Mouse (Mus musculus) CH12.LX (cell line): ENCODE results near the gene Rexo2. TPM values are rescaled to one million over a fixed set of nuclear protein-coding genes. Genes with fewer than 3 reads are reported as not detected.

Experiments used
- DNase-seq: peaks from one replicate; pipeline ENCODE4 v3.0.0-alpha.2; 2013; ENCODE audit errors: extremely low read depth
- H3K27ac ChIP-seq: 2 replicates; pipeline ENCODE4 v1.5.1; 2012; ENCODE audit warnings: low read depth, mild to moderate bottlenecking, control low read depth, moderate library complexity; ENCODE audit not compliant: insufficient read depth
- H3K27me3 ChIP-seq: replicated peaks from 2 replicates; pipeline ENCODE3; 2012; ENCODE audit warnings: inconsistent platforms
- H3K36me3 ChIP-seq, 2 experiments: replicated peaks in 1 of 2; 2 replicates each; pipeline versions ENCODE3 to v1.6.1; 2012; ENCODE audit warnings: inconsistent platforms in 1 of 2, low read length in 1 of 2, mild to moderate bottlenecking in 1 of 2, mixed read lengths in 1 of 2, moderate library complexity in 1 of 2; ENCODE audit not compliant: control insufficient read depth in 1 of 2, insufficient read depth in 1 of 2
- H3K4me1 ChIP-seq, 2 experiments: 2 replicates each; pipeline ENCODE4 v1.6.1; 2012; ENCODE audit warnings: inconsistent platforms in 1 of 2, moderate library complexity in 1 of 2; ENCODE audit not compliant: insufficient read depth in 2 of 2, control insufficient read depth in 1 of 2
- H3K4me2 ChIP-seq: 2 replicates; pipeline ENCODE4 v1.6.1; 2012; ENCODE audit warnings: low read depth, mild to moderate bottlenecking, control low read depth; ENCODE audit not compliant: poor library complexity, insufficient read depth, severe bottlenecking
- H3K4me3 ChIP-seq, 3 experiments: fragments of 150-350 bp in 1 of 3; sonication (generic) in 1 of 3; replicated peaks in 1 of 3; 2 replicates each; pipeline versions ENCODE3 to v1.5.1; 2011 to 2012; ENCODE audit warnings: low read depth in 2 of 3, low read length in 2 of 3, mild to moderate bottlenecking in 2 of 3, moderate library complexity in 2 of 3, control low read depth in 1 of 3, improper control_type of control experiment in 1 of 3, inconsistent platforms in 1 of 3, mixed read lengths in 1 of 3; ENCODE audit not compliant: poor library complexity in 1 of 3
- H3K79me2 ChIP-seq: replicated peaks from 2 replicates; pipeline ENCODE4 v1.6.1; 2012; ENCODE audit warnings: mild to moderate bottlenecking, moderate library complexity; ENCODE audit not compliant: control insufficient read depth, poor library complexity, insufficient read depth, severe bottlenecking; ENCODE audit errors: extremely low read depth
- H3K9ac ChIP-seq: 2 replicates; pipeline ENCODE4 v1.6.1; 2012; ENCODE audit warnings: low read depth, mild to moderate bottlenecking, control low read depth, moderate library complexity; ENCODE audit not compliant: insufficient read depth
- H3K9me3 ChIP-seq: replicated peaks from 2 replicates; pipeline ENCODE3; 2012; ENCODE audit warnings: low read length, inconsistent platforms, mixed read lengths
- CHD1 ChIP-seq: IDR thresholded peaks from 2 replicates; pipeline ENCODE4 v1.6.1; 2012; ENCODE audit warnings: low read depth, low read length, improper control_type of control experiment, inconsistent platforms
- CHD2 ChIP-seq: IDR thresholded peaks from 2 replicates; pipeline ENCODE4 v1.6.1; 2011; ENCODE audit warnings: low read length, improper control_type of control experiment
- CTCF ChIP-seq, 2 experiments: IDR thresholded peaks in 1 of 2; conservative IDR thresholded peaks in 1 of 2; 2 replicates each; pipeline ENCODE4 v1.5.1; 2011 to 2012; ENCODE audit warnings: low read depth in 2 of 2, low read length in 2 of 2, improper control_type of control experiment in 1 of 2, inconsistent platforms in 1 of 2, mild to moderate bottlenecking in 1 of 2, moderate library complexity in 1 of 2
- EP300 ChIP-seq: IDR thresholded peaks from 2 replicates; pipeline ENCODE4 v1.6.1; 2011; ENCODE audit warnings: low read length, improper control_type of control experiment
- ETS1 ChIP-seq: conservative IDR thresholded peaks from 2 replicates; pipeline ENCODE4 v1.6.1; 2012; ENCODE audit warnings: low read depth, mild to moderate bottlenecking, inconsistent platforms, low read length, improper control_type of control experiment, moderate library complexity
- HCFC1 ChIP-seq: IDR thresholded peaks from 2 replicates; pipeline ENCODE4 v1.6.1; 2012; ENCODE audit warnings: low read depth, mild to moderate bottlenecking, inconsistent platforms, low read length, improper control_type of control experiment
- IRF4 ChIP-seq: IDR thresholded peaks from 2 replicates; pipeline ENCODE4 v1.6.1; 2014; ENCODE audit warnings: low read depth, mild to moderate bottlenecking, inconsistent platforms, low read length, improper control_type of control experiment
- JUN ChIP-seq: IDR thresholded peaks from 2 replicates; pipeline ENCODE4 v1.6.1; 2011; ENCODE audit warnings: low read depth, mild to moderate bottlenecking, low read length, improper control_type of control experiment, moderate library complexity; ENCODE audit not compliant: insufficient read depth
- JUND ChIP-seq: conservative IDR thresholded peaks from 2 replicates; pipeline ENCODE4 v1.6.1; 2011; ENCODE audit warnings: low read depth, low read length, improper control_type of control experiment
- MAFK ChIP-seq: IDR thresholded peaks from 2 replicates; pipeline ENCODE4 v1.6.1; 2011; ENCODE audit warnings: low read length, improper control_type of control experiment; ENCODE audit not compliant: insufficient replicate concordance
- MAX ChIP-seq: IDR thresholded peaks from 2 replicates; pipeline ENCODE4 v1.6.1; 2011; ENCODE audit warnings: low read length, improper control_type of control experiment
- MEF2A ChIP-seq: IDR thresholded peaks from 2 replicates; pipeline ENCODE4 v1.6.1; 2014; ENCODE audit warnings: low read depth, mild to moderate bottlenecking, inconsistent platforms, low read length, improper control_type of control experiment, borderline replicate concordance
- MXI1 ChIP-seq: IDR thresholded peaks from 2 replicates; pipeline ENCODE4 v1.6.1; 2011; ENCODE audit warnings: mild to moderate bottlenecking, low read depth, low read length, improper control_type of control experiment
- MYC ChIP-seq: IDR thresholded peaks from 2 replicates; pipeline ENCODE4 v1.6.1; 2011; ENCODE audit warnings: low read depth, mild to moderate bottlenecking, improper control_type of control experiment, low read length
- NELFE ChIP-seq: IDR thresholded peaks from 2 replicates; pipeline ENCODE4 v1.6.1; 2011; ENCODE audit warnings: low read depth, low read length, improper control_type of control experiment
- NRF1 ChIP-seq: IDR thresholded peaks from 2 replicates; pipeline ENCODE4 v1.6.1; 2014; ENCODE audit warnings: low read depth, mild to moderate bottlenecking, inconsistent platforms, low read length, improper control_type of control experiment, moderate library complexity
- POLR2A ChIP-seq: IDR thresholded peaks from 2 replicates; pipeline ENCODE4 v1.6.1; 2011; ENCODE audit warnings: low read depth, mild to moderate bottlenecking, improper control_type of control experiment, low read length
- RAD21 ChIP-seq: IDR thresholded peaks from 2 replicates; pipeline ENCODE4 v1.6.1; 2011; ENCODE audit warnings: low read depth, mild to moderate bottlenecking, low read length, improper control_type of control experiment, moderate library complexity
- SIN3A ChIP-seq: IDR thresholded peaks from 2 replicates; pipeline ENCODE4 v1.6.1; 2012; ENCODE audit warnings: low read length, improper control_type of control experiment, inconsistent platforms
- SMC3 ChIP-seq: IDR thresholded peaks from 2 replicates; pipeline ENCODE4 v1.6.1; 2011; ENCODE audit warnings: low read depth, low read length, improper control_type of control experiment
- TCF12 ChIP-seq: IDR thresholded peaks from 2 replicates; pipeline ENCODE4 v1.6.1; 2014; ENCODE audit warnings: low read depth, mild to moderate bottlenecking, inconsistent platforms, low read length, improper control_type of control experiment
- UBTF ChIP-seq: IDR thresholded peaks from 2 replicates; pipeline ENCODE4 v1.6.1; 2012; ENCODE audit warnings: low read depth, mild to moderate bottlenecking, inconsistent platforms, low read length, improper control_type of control experiment, moderate library complexity
- USF2 ChIP-seq: conservative IDR thresholded peaks from 2 replicates; pipeline ENCODE4 v1.6.1; 2011; ENCODE audit warnings: low read depth, low read length, improper control_type of control experiment
- ZC3H11A ChIP-seq: IDR thresholded peaks from 2 replicates; pipeline ENCODE4 v1.6.1; 2012; ENCODE audit warnings: low read depth, mild to moderate bottlenecking, inconsistent platforms, low read length, improper control_type of control experiment
- ZMIZ1 ChIP-seq: IDR thresholded peaks from 2 replicates; pipeline ENCODE4 v1.6.1; 2012; ENCODE audit warnings: low read depth, mild to moderate bottlenecking, inconsistent platforms, low read length, improper control_type of control experiment
- ZNF384 ChIP-seq: IDR thresholded peaks from 2 replicates; pipeline ENCODE4 v1.6.1; 2012; ENCODE audit warnings: low read depth, low read length, improper control_type of control experiment, inconsistent platforms
- dilution Hi-C: fragments of 300-500 bp; cut with MboI; formaldehyde crosslinking; loops from 2 replicates; pipeline ENCODE4 v1.14.3; 2020; ENCODE audit warnings: low sequenced_read_pairs; ENCODE audit not compliant: extremely low pct_unique_long_range_greater_than_20kb, extremely low pct_ligation_motif_present
- in situ Hi-C: fragments of 300-500 bp; cut with MboI; formaldehyde crosslinking; loops from 3 replicates; pipeline ENCODE4 v1.14.3; 2019; ENCODE audit warnings: low sequenced_read_pairs, low pct_ligation_motif_present, low pct_unique_long_range_greater_than_20kb, mixed read lengths
- polyA plus RNA-seq: library from polyadenylated mRNA; unstranded; fragments of >175 nt; gene quantifications from 2 replicates; pipeline ENCODE4 v1.2.1, GENCODE M21; 2012; ENCODE audit warnings: low read depth; ENCODE audit not compliant: insufficient read length
- total RNA-seq, 2 experiments: library from RNA; depleted of rRNA; stranded (reverse); fragments of 300-350 nt in 1 of 2; fragments of >200 nt in 1 of 2; gene quantifications; 2 replicates each; pipeline ENCODE4 v1.2.3; 2012 to 2014

The Rexo2 gene
- total and polyA plus RNA-seq, 3 experiments, result 108 to 296 (median 120) TPM

DNA sequence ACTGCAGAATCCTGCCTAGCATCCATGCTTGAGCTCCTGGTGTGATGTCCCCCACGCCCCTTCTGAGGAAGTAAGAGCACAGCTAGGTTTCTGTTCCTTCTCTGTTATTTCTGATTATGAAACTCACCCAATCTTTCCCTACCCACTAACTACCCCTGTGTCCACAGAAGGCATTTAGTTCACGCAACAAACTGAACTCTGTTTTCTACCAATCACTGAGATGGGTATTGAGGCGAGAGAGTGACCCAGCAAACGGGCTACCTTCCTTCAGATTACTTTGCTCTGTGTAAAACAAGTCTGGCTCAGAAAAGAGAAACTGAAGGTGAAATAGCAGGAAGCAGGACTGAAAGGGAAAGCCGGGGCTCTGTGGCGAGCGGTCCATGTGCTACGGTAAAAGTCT lies 58.0 kb downstream of the Rexo2 start (continued):
- peak; percentile 63; the same call in 1 of the 2 replicates for TF ChIP-seq SIN3A
- TF ChIP-seq USF2, result no peak
- no peak for TF ChIP-seq ZNF384
- TF ChIP-seq ETS1, result peak; percentile 59
- peak; percentile 63 for TF ChIP-seq TCF12
- TF ChIP-seq UBTF, result no peak
- no peak for TF ChIP-seq CHD2
- TF ChIP-seq MAX, result no peak; the same call in 1 of the 2 replicates
- no peak; the same call in 1 of the 2 replicates for TF ChIP-seq MEF2A
- TF ChIP-seq NRF1, result no peak
- TF ChIP-seq NELFE, result no peak

DNA sequence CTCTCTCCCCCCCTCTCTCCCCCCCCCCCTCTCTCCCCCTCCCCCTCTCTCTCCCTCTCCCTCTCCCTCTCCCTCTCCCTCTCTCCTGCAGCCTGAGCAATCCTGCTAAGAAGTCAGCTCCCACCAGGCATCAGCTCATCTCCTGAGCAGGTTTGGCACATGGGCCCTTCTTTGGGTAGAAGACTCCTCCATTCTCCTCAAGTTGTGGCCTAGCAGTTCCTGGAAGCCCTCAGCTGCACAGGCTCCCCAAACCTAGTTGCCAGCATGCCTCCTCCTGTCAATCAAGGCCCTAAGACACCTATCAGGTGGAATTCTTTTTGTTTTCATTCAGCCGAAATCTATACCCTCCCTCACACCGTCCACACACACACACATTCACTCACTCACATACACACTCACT lies 58.9 kb downstream of the Rexo2 start:
- H3K9me3 ChIP-seq, result no peaks in the 10 kb centered on the region
- H3K9ac ChIP-seq, result peak overlapping the region; percentile 33; the same call in 1 of the 2 replicates
- in situ Hi-C loops (no loop called here), dilution Hi-C loops (no loop called here)
- H3K4me3 ChIP-seq, result peak overlapping the region in 2 of 3 experiments; percentile 35 to 57
- H3K36me3 ChIP-seq, result peaks cover 0 to 27% of the 10 kb centered on the region in 2 experiments
- peaks cover 6 to 45% of the 10 kb centered on the region in 2 experiments for H3K4me1 ChIP-seq
- DNase-seq, result no peak
- peak overlapping the region; percentile 96 for H3K4me2 ChIP-seq
- H3K27me3 ChIP-seq, result no peaks in the 10 kb centered on the region
- no peak for TF ChIP-seq MAFK
- 0 out of 2 replicates have a peak, but pooled peaks have one; percentile 26 for TF ChIP-seq CHD1
- H3K79me2 ChIP-seq, result peaks cover 13% of the 10 kb centered on the region
- H3K27ac ChIP-seq, result peak overlapping the region; percentile 88

GRCm38 (mm10) chr9:48421029-48421428 lies 59.4 kb downstream of the Rexo2 start:
- peak overlapping the region; percentile 88 for H3K27ac ChIP-seq
- DNase-seq, result peak; percentile 51
- in situ Hi-C loops (no loop called here), dilution Hi-C loops (no loop called here)
- TF ChIP-seq RAD21 (no peak), MAX (no peak), EP300 (no peak), TCF12 (no peak), USF2 (no peak), POLR2A (no peak), CTCF (conservative IDR thresholded peaks at IDR 0.05 in 1 of 2, IDR thresholded peaks at IDR 0.05 in 1 of 2; ENCODE audit: low read depth in 2 of 2, low read length in 2 of 2) (no peak), UBTF (no peak), MYC (no peak), MEF2A (no peak), MXI1 (no peak), SMC3 (no peak), IRF4 (no peak), HCFC1 (no peak), ZC3H11A (no peak), ZMIZ1 (no peak), JUND (no peak), JUN (no peak)
- peak overlapping the region; percentile 43 for H3K4me2 ChIP-seq
- H3K36me3 ChIP-seq, result peaks cover 1 to 27% of the 10 kb centered on the region in 2 experiments
- H3K4me1 ChIP-seq, result peaks cover 8 to 46% of the 10 kb centered on the region in 2 experiments
- peaks cover 14% of the 10 kb centered on the region for H3K79me2 ChIP-seq
- H3K27me3 ChIP-seq, result no peaks in the 10 kb centered on the region
- peak overlapping the region; percentile 33; the same call in 1 of the 2 replicates for H3K9ac ChIP-seq
- H3K4me3 ChIP-seq, result peak overlapping the region; percentile 63 to 77 (median 69)
- no peaks in the 10 kb centered on the region for H3K9me3 ChIP-seq
